Mouse (Mus musculus): ENCODE measurements around the gene Nsf. TPM values are rescaled to one million over a fixed set of nuclear protein-coding genes. Genes with fewer than 3 reads are reported as not detected.
"Not testable (repeated sequence)": the region's sequence is repeated elsewhere in the genome, so short reads cannot be mapped to it uniquely, and the experiment has no call there.

The Nsf gene
- 89.7 and 114 TPM in 2 replicates for total RNA-seq (2017)

DNA sequence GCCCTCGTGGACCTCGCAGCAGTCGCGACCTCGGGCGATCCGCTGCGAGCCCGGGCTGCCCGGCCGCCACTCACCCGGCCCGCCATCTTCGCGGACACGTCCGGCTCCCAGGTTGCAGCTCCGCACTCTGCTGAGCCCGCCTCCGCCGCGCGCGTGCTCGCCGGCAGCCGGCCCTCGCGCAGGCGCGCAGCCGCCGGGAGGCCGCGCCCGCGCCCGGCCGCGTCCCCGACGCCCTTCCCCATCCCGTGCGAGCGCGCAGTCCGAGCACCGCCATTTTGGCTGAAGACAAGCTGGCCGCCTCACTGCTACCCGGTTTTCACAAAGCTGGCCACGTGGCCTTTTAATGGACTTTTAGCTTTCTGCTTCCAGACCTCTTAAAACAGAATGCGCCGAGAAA lies at the start of gene Nsf:
Nsf (minus strand) TSS at position 161 of the 397 bp plus-strand sequence.
- ATAC-seq (ENCODE audit: extremely low read depth, insufficient number of reproducible peaks, low FRiP score, poor library complexity, severe bottlenecking) = peak; percentile 56

- ATAC-seq (ENCODE audit: extremely low read depth, insufficient number of reproducible peaks, low FRiP score, poor library complexity, severe bottlenecking) = no peak
Observed at GRCm38 (mm10) chr11:104003397-104003796, 49.5 kb upstream of the Nsf start.

- ATAC-seq (ENCODE audit: extremely low read depth, insufficient number of reproducible peaks, low FRiP score, poor library complexity, severe bottlenecking) = no peak
Observed at GRCm38 (mm10) chr11:104002191-104002590, 48.3 kb upstream of the Nsf start.

DNA sequence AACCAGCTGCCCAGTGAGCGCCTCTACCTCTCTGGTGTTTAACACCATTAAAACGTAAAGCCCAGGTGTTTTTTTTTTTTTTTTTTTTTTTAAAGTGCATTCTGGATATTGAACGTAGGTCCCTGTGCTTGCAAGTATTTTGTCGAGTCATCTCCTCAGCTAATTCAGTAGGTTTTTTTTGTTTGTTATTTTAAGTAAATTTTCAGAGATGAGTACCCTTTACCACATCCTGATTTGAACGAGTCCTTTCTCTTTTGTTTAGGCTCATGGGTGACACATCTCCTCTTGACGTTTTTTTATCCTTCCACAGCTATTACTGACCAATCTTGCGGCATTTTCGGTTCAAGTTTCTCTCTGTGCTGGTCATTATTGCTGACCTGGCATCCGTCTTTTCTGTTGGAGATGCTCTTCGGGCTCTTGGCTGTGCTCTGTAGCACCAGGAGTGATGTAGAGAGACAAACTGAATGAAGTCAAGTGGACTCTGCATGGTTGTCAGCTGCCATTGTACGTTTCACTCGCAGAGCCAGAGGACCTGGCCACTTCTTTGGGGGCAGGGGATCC lies 47.6 kb upstream of the Nsf start:
- ATAC-seq (ENCODE audit: extremely low read depth, insufficient number of reproducible peaks, low FRiP score, poor library complexity, severe bottlenecking) = peak; percentile 29; the same call in 1 of the 2 replicates

DNA sequence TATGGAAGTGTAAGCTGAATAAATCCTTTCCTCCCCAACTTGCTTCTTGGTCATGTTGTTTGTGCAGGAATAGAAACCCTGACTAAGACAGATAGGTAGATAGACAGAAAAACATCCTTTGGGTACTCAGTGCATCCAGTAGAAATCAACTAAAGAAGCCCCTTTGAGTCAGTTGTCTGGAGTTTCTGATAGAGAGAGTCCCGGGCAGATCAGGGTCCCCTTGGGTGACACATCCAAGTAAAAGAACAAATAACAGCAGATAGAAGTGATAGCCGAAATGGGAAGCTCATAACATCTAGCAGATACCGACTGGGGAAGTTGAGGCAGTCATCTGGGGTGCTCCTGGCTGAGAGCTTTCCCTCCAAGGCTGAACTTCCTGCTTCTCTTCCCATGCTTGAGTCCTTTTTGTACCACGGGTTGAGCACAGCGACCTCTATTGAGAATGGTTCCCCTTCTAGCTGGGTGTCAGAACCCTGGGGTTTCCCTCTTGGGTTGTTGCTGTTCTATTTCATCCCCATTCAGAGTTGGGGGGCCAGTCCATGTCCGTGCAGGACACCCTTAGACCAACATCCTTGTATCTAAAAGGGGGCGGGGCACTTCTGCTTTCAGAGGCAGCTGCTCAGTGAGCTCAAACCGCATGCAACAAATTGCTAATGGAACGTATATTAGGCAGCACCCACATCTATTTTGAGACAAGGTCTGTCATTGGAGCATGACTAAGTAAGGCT lies 47.0 kb upstream of the Nsf start:
- ATAC-seq (ENCODE audit: extremely low read depth, insufficient number of reproducible peaks, low FRiP score, poor library complexity, severe bottlenecking) = peak; percentile 80

DNA sequence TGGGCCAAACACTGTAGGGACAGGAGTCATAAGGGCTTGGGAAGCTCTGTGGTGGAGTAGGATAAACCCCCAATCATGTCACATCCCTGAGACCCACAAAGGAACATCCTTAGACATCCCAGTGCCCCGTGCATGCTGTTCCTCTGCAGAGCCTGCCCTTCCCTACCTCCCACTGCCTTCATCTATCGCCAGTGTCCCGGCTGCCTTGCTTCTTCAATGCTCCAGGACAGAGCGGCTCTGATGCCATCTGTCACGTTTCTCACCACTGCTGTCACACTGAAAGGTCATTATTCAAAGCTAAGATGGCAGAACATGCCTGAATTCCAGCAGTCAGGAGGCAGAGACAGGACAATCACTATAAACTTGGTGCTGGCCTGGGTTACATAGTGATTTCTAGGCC lies 44.9 kb upstream of the Nsf start:
- ATAC-seq (ENCODE audit: extremely low read depth, insufficient number of reproducible peaks, low FRiP score, poor library complexity, severe bottlenecking) = no peak

DNA sequence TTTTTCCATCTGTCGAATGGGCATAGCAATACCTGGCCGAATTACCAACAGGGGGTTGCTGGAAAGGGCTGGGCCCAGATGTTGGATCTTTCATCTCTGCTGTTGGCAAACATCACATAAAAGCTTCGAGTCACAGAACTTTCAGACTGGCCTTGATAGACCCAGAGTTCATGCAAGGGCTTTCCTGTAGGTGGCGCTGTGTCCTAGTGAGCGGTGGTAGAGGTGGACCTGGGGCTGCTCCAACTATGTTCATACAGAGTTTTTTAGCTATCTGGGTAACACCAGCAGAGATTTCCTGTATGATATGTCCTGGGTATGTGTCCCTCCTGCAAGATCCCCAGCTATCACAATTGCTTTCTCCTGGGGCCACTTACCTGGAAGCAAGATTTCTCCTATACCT lies 43.5 kb upstream of the Nsf start:
- ATAC-seq (ENCODE audit: extremely low read depth, insufficient number of reproducible peaks, low FRiP score, poor library complexity, severe bottlenecking) = peak; percentile 55

- peak; percentile 28; the same call in 1 of the 2 replicates for ATAC-seq (ENCODE audit: extremely low read depth, insufficient number of reproducible peaks, low FRiP score, poor library complexity, severe bottlenecking)
Observed at GRCm38 (mm10) chr11:103992638-103993037, 38.8 kb upstream of the Nsf start.

- not testable (repeated sequence) for ATAC-seq (ENCODE audit: extremely low read depth, insufficient number of reproducible peaks, low FRiP score, poor library complexity, severe bottlenecking)
Observed at GRCm38 (mm10) chr11:103990049-103990557, 36.2 kb upstream of the Nsf start.

DNA sequence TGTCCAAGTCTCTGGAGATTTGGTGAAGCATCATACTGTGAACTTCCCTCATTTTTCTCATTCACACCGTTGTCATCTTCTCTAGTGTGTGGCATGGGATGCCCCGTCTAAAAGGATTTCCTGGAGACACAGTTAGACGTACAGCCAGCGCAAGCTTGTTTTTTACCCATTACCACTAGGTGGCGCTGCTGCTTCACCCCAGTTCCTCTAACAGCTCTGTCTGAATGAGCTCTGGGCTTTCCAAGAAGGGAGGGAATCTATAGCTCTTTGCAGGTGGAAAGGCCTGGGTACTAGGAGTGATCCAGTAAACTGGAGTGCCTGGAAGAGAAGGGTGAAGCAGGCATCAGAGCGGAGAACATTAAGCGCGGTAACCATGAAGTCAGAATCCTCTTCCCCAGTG lies 33.6 kb upstream of the Nsf start:
- ATAC-seq (ENCODE audit: extremely low read depth, insufficient number of reproducible peaks, low FRiP score, poor library complexity, severe bottlenecking) = peak; percentile 60; the same call in 1 of the 2 replicates

- ATAC-seq (ENCODE audit: extremely low read depth, insufficient number of reproducible peaks, low FRiP score, poor library complexity, severe bottlenecking) = peak; percentile 34
Observed at GRCm38 (mm10) chr11:103984067-103984466, 30.2 kb upstream of the Nsf start.

DNA sequence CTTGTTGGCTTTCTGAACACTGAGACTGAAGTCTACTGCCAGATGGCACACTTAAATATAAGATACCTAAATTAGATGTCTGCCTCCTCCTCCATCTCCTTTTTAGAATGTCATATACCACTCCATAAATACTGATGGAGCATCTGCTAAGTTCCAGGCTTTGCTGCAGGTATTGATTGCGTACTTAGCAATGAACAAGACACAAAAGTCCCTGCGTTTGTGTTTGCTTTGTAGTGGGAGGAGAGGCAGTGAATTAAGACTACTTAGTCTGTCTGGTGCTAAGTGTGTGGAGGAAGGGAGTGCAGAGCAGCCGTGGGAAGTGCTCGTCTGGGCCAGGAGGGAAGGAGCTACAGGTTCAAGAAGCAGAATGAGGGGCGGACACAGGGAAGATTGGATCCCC lies 28.0 kb upstream of the Nsf start:
- ATAC-seq (ENCODE audit: extremely low read depth, insufficient number of reproducible peaks, low FRiP score, poor library complexity, severe bottlenecking) = no peak

- ATAC-seq (ENCODE audit: extremely low read depth, insufficient number of reproducible peaks, low FRiP score, poor library complexity, severe bottlenecking) = peak; percentile 43; the same call in 1 of the 2 replicates
Observed at GRCm38 (mm10) chr11:103979381-103979780, 25.5 kb upstream of the Nsf start.

DNA sequence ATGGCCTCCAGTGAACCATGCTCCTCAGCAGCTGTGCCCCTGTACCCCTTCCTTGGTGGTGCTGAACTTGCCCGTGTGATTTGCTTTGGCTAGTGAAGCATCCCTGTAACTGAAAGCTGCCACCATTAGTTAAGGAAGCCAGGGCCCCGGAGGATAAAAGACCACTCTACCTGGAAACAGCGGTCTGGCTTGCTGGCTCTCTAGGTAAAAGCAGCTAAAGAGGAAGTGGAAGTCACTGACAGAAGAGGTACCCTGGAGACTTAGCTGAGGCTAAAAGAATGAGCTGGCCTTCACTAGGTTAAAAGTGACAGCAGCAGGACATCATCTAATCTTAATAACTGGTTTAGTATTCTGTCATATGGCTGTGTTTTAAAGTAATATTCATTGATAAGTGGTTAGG lies 17.0 kb upstream of the Nsf start:
- ATAC-seq (ENCODE audit: extremely low read depth, insufficient number of reproducible peaks, low FRiP score, poor library complexity, severe bottlenecking) = no peak

- ATAC-seq (ENCODE audit: extremely low read depth, insufficient number of reproducible peaks, low FRiP score, poor library complexity, severe bottlenecking) = no peak
Observed at GRCm38 (mm10) chr11:103969278-103969677, 15.4 kb upstream of the Nsf start.

DNA sequence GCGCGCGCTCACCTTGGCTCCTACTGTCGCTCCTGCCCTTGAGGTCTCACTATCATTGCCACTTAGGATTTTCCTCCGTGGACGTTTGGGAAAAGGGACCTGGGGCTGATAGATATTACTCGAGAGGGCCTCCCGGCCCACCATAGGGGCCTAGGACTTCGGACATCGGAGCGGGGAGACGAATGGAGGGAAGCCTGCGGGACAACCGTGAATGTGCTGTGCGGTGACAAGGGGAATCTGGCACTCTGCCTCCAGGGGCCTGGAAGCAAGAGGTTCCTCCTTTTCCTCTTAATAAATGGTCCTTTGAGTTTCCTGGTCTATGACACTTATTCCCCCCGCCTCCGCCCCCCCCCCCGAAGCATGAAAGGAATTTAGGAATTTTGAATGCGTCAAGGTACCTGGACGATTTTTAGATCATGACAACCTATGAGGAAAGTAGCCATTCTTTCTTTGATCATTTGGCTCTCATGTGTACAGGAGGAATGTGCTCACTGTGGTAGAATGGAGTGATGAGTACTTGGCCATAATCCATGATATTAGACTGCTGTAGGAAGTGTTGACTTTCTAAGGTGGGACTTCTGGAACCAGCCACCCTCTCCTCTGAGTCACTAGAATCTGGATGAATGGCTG lies 13.4 kb upstream of the Nsf start:
- no peak for ATAC-seq (ENCODE audit: extremely low read depth, insufficient number of reproducible peaks, low FRiP score, poor library complexity, severe bottlenecking)

- ATAC-seq (ENCODE audit: extremely low read depth, insufficient number of reproducible peaks, low FRiP score, poor library complexity, severe bottlenecking) = no peak
Observed at GRCm38 (mm10) chr11:103956866-103957265, 3.0 kb upstream of the Nsf start.

DNA sequence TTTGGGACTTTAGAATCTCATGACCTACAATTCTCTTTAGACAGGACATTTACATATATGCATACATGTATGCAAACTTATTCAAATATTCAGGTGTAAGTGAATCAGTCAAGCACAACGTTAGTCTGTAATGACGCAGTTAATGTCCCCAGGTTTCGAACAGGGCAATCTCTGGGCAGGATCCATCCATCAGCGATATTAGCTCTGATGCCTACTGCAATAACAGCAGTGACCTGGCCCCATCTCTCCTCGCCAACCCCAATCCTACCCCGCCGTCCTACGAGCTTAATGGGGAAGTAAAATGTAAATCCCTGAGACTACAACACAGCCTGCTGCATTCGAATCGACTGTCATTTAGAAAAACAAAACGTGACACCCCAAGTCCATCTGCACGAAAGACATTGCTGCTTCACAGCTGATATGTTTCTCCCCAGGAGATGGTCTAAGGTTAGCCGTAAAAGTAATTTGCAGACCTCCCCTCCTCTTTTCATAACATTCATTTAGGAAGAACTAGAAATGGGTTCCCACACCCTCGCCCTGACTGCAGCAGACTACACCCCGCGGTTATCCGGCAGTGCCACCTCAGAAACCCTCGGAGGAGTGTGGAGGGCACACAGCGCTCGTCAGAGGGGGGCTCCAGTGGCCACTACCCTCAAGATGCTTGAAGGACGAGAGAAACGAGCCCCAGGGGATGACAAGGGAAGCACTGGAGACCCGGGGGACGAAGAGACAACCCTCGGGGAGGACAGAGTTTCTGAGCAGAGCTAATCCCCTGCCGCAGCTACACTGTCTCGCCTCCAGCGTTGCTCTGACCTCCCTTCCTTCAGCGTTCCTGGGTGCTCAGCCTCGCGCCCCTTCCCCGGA lies 592 bp downstream of the Nsf start:
- peak; percentile 58 for ATAC-seq (ENCODE audit: extremely low read depth, insufficient number of reproducible peaks, low FRiP score, poor library complexity, severe bottlenecking)

- ATAC-seq (ENCODE audit: extremely low read depth, insufficient number of reproducible peaks, low FRiP score, poor library complexity, severe bottlenecking) = no peak
Observed at GRCm38 (mm10) chr11:103952635-103953031, 1.2 kb downstream of the Nsf start.
